Mouse (Mus musculus) kidney, postnatal 4 days (tissue): ENCODE measurements at regions not wholly inside any gene's neighbourhood (a gene's known extent, or its start where the extent isn't known, plus 50 kb on each side); places are given as distances from the start of the nearest gene placed in this dataset.

Experiments
- DNase-seq, 2 experiments: peaks; one replicate each; pipeline ENCODE4 v3.0.0; 2021; ENCODE audit warnings: mixed read lengths in 2 of 2

- no peak for DNase-seq
Measured at GRCm38 (mm10) chr15:62862574-62862973, 982.4 kb downstream of the Gsdmc2 start.

- DNase-seq: peak; percentile 4 to 18
Measured at GRCm38 (mm10) chr15:62861422-62861821, 983.6 kb downstream of the Gsdmc2 start.

GRCm38 (mm10) chr15:62849326-62849725 is 995.7 kb downstream of the Gsdmc2 start:
- peak in 1 of 2 experiments; percentile 1 for DNase-seq

GRCm38 (mm10) chr15:62845884-62846283 is 999.1 kb downstream of the Gsdmc2 start:
- DNase-seq: no peak

- no peak for DNase-seq
Measured at GRCm38 (mm10) chr15:62825586-62825985, 1019.4 kb downstream of the Gsdmc2 start.

GRCm38 (mm10) chr15:62823861-62824518 is 1021.0 kb downstream of the Gsdmc2 start:
- DNase-seq: no peak

- DNase-seq: no peak
Measured at GRCm38 (mm10) chr15:62822305-62822704, 1022.7 kb downstream of the Gsdmc2 start.

- no peak for DNase-seq
Measured at GRCm38 (mm10) chr15:62813093-62813492, 1031.9 kb downstream of the Gsdmc2 start.

GRCm38 (mm10) chr15:62812026-62812425 is 1033.0 kb downstream of the Gsdmc2 start:
- no peak for DNase-seq

- DNase-seq: no peak
Measured at GRCm38 (mm10) chr15:62809320-62809719, 1035.7 kb downstream of the Gsdmc2 start.

- DNase-seq: no peak
Measured at GRCm38 (mm10) chr15:62808087-62808808, 1036.7 kb downstream of the Gsdmc2 start.

GRCm38 (mm10) chr15:62807364-62807763 is 1037.6 kb downstream of the Gsdmc2 start:
- no peak for DNase-seq

GRCm38 (mm10) chr15:62802770-62803169 is 1042.2 kb downstream of the Gsdmc2 start:
- DNase-seq: peak in 1 of 2 experiments; percentile 10

- no peak for DNase-seq
Measured at GRCm38 (mm10) chr15:62798731-62799130, 1046.2 kb downstream of the Gsdmc2 start.

- no peak for DNase-seq
Measured at GRCm38 (mm10) chr15:62793569-62793968, 1051.4 kb downstream of the Gsdmc2 start.

GRCm38 (mm10) chr15:62792084-62792483 is 1052.9 kb downstream of the Gsdmc2 start:
- DNase-seq: no peak

GRCm38 (mm10) chr15:62787753-62788152 is 1057.2 kb downstream of the Gsdmc2 start:
- DNase-seq: no peak

GRCm38 (mm10) chr15:62786315-62786714 is 1058.7 kb downstream of the Gsdmc2 start:
- DNase-seq: no peak

GRCm38 (mm10) chr15:62784456-62785139 is 1060.4 kb downstream of the Gsdmc2 start:
- no peak for DNase-seq

GRCm38 (mm10) chr15:62778899-62779298 is 1066.1 kb downstream of the Gsdmc2 start:
- DNase-seq: no peak

GRCm38 (mm10) chr15:62752686-62753085 is 1092.3 kb downstream of the Gsdmc2 start:
- DNase-seq: no peak

- DNase-seq: no peak
Measured at GRCm38 (mm10) chr15:62743879-62744278, 1101.1 kb downstream of the Gsdmc2 start.

GRCm38 (mm10) chr15:62740746-62741145 is 1104.2 kb downstream of the Gsdmc2 start:
- DNase-seq: no peak

GRCm38 (mm10) chr15:62735334-62735733 is 1109.6 kb downstream of the Gsdmc2 start:
- no peak for DNase-seq
